Mouse (Mus musculus) heart, embryonic 14.5 days (tissue): Measurements from ENCODE around the gene Fat4. TPM values are rescaled to one million over a fixed set of nuclear protein-coding genes. Genes with fewer than 3 reads are reported as not detected.

Source experiments
- ATAC-seq: fragments of 200-750 bp; cut with Nextera tagmentation; 2 replicates; pipeline ENCODE4 v1.8.0; 2017; ENCODE audit warnings: low read depth, moderate TSS enrichment; ENCODE audit not compliant: insufficient number of reproducible peaks, insufficient read depth, low FRiP score
- H3K27ac ChIP-seq, 2 experiments: fragments of 200-500 bp in 1 of 2; fragments of 300-500 bp in 1 of 2; sonication (generic) in 1 of 2; replicated peaks in 1 of 2; 2 replicates each; pipeline ENCODE4 v1.5.1; 2012 to 2014; ENCODE audit warnings: low read depth in 2 of 2, low read length in 2 of 2, control low read depth in 1 of 2, mild to moderate bottlenecking in 1 of 2, mixed read lengths in 1 of 2; ENCODE audit not compliant: control insufficient read depth in 1 of 2, insufficient read depth in 1 of 2
- H3K27me3 ChIP-seq: fragments of 300-500 bp; sonication (generic); 2 replicates; pipeline ENCODE4 v1.6.1; 2014; ENCODE audit warnings: mild to moderate bottlenecking, low read length, control low read depth; ENCODE audit not compliant: control insufficient read depth, insufficient read depth
- H3K36me3 ChIP-seq: fragments of 300-500 bp; sonication (generic); 2 replicates; pipeline ENCODE4 v1.6.1; 2014; ENCODE audit warnings: mild to moderate bottlenecking, control low read depth, low read length, mixed read lengths; ENCODE audit not compliant: control insufficient read depth, insufficient read depth
- H3K4me1 ChIP-seq, 2 experiments: fragments of 200-500 bp in 1 of 2; fragments of 300-500 bp in 1 of 2; sonication (generic) in 1 of 2; 2 replicates each; pipeline ENCODE4 v1.6.1; 2012 to 2014; ENCODE audit warnings: low read length in 2 of 2, control low read depth in 1 of 2, mixed read lengths in 1 of 2; ENCODE audit not compliant: control insufficient read depth in 2 of 2, insufficient read depth in 2 of 2
- H3K4me2 ChIP-seq: fragments of 300-500 bp; sonication (generic); 2 replicates; pipeline ENCODE4 v1.6.1; 2014; ENCODE audit warnings: mild to moderate bottlenecking, low read length
- H3K4me3 ChIP-seq, 2 experiments: fragments of 200-500 bp in 1 of 2; fragments of 300-500 bp in 1 of 2; sonication (generic) in 1 of 2; 2 replicates each; pipeline ENCODE4 v1.5.1; 2012 to 2014; ENCODE audit warnings: low read length in 2 of 2, mild to moderate bottlenecking in 2 of 2, control low read depth in 1 of 2, low read depth in 1 of 2, moderate library complexity in 1 of 2; ENCODE audit not compliant: control insufficient read depth in 1 of 2, insufficient read depth in 1 of 2
- H3K9ac ChIP-seq: fragments of 300-500 bp; sonication (generic); 2 replicates; pipeline ENCODE4 v1.6.1; 2014; ENCODE audit warnings: mild to moderate bottlenecking, low read length
- H3K9me3 ChIP-seq: fragments of 300-500 bp; sonication (generic); 2 replicates; pipeline ENCODE4 v1.6.1; 2016; ENCODE audit warnings: low read length, control low read depth; ENCODE audit not compliant: control insufficient read depth
- WGBS: fragments of 180-500 bp; shearing (Covaris S2); extraction: QIAGEN DNeasy Blood & Tissue Kit; methylation state at CpG from one replicate; pipeline ENCODE4 v1.1.7; 2014; 5-methylcytosine and 5-hydroxymethylcytosine counted together
- polyA plus RNA-seq: library from polyadenylated mRNA; unstranded; fragments of >200 nt; fragmentation: Nextera tagmentation; extraction: Ambion mirVana; gene quantifications from 2 replicates; pipeline ENCODE4 v1.2.1, GENCODE M21; 2014

Gene Fat4
- 4.2 and 4.9 TPM in 2 replicates for polyA plus RNA-seq

GRCm38 (mm10) chr3:38886890-38887355, at the start of gene Fat4:
TSS of gene Fat4 (plus strand) at chr3:38886940.
- H3K4me2 ChIP-seq: peak within 1 kb of the TSS; percentile 99
- H3K4me1 ChIP-seq: peaks cover 11 to 23% of the 10 kb centered on the region in 2 experiments
- 2% methylated on average over 29 of the region's 29 CpGs for WGBS
- no peaks in the 10 kb centered on the region for H3K9me3 ChIP-seq
- ATAC-seq: no peak
- peak within 1 kb of the TSS; percentile 85 for H3K9ac ChIP-seq
- H3K27me3 ChIP-seq: no peaks in the 10 kb centered on the region
- H3K4me3 ChIP-seq: peak within 1 kb of the TSS; percentile 57 to 88
- peaks cover 33% of the 10 kb centered on the region for H3K36me3 ChIP-seq
- H3K27ac ChIP-seq: peak within 1 kb of the TSS; percentile 5 to 95

GRCm38 (mm10) chr3:38839438-38839837, 47.3 kb upstream of the Fat4 start:
- WGBS: 87% methylated on average over 2 of the region's 2 CpGs
- no peak for ATAC-seq
- H3K9me3 ChIP-seq: peaks cover 4% of the 10 kb centered on the region; the same call in 1 of the 2 replicates

GRCm38 (mm10) chr3:38843000-38843538, 43.7 kb upstream of the Fat4 start:
- H3K9me3 ChIP-seq: peaks cover 4% of the 10 kb centered on the region; the same call in 1 of the 2 replicates
- H3K27ac ChIP-seq: no peak overlapping the region
- H3K9ac ChIP-seq: no peak overlapping the region
- H3K27me3 ChIP-seq: no peaks in the 10 kb centered on the region
- H3K36me3 ChIP-seq: no peaks in the 10 kb centered on the region
- WGBS: 82% methylated on average over 7 of the region's 7 CpGs
- H3K4me1 ChIP-seq: no peaks in the 10 kb centered on the region
- no peak overlapping the region for H3K4me3 ChIP-seq
- no peak overlapping the region for H3K4me2 ChIP-seq
- no peak for ATAC-seq

More at GRCm38 (mm10) chr3:38839438-38839837, 47.3 kb upstream of the Fat4 start:
- no peak overlapping the region for H3K4me2 ChIP-seq
- no peak overlapping the region for H3K9ac ChIP-seq
- no peak overlapping the region for H3K27ac ChIP-seq
- H3K4me3 ChIP-seq: no peak overlapping the region
- H3K36me3 ChIP-seq: no peaks in the 10 kb centered on the region
- H3K27me3 ChIP-seq: no peaks in the 10 kb centered on the region
- H3K4me1 ChIP-seq: no peaks in the 10 kb centered on the region

GRCm38 (mm10) chr3:38846602-38847382, 39.9 kb upstream of the Fat4 start:
- WGBS: 44% methylated on average over 11 of the region's 11 CpGs
- ATAC-seq: no peak
- Histone ChIP-seq H3K9ac (no peak overlapping the region), H3K27ac (no peak overlapping the region), H3K27me3 (no peaks in the 10 kb centered on the region), H3K4me1 (no peaks in the 10 kb centered on the region), H3K9me3 (peaks cover 4% of the 10 kb centered on the region; the same call in 1 of the 2 replicates), H3K4me2 (no peak overlapping the region), H3K4me3 (no peak overlapping the region), H3K36me3 (no peaks in the 10 kb centered on the region)

DNA sequence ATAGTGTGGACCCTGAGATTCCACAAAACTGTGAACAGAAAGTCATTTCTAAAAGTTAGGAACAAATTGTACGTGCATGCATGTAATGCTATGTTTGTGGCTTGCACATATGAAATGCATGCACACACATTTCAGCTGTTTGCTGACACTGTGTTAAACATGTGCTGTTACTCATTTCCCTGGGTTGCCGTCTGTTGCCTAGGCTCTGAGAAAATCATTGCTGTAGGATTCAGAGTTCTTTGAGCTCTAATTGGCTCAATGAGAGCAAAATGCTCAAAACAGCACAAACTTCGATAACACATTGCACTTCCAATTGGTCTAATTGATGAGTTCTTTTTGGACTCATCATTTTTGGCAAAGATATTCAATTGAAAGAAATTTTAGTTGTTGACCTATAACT, 37.7 kb upstream of the Fat4 start:
- H3K4me2 ChIP-seq: no peak overlapping the region
- H3K27me3 ChIP-seq: no peaks in the 10 kb centered on the region
- H3K36me3 ChIP-seq: no peaks in the 10 kb centered on the region
- H3K27ac ChIP-seq: no peak overlapping the region
- ATAC-seq: no peak
- no peaks in the 10 kb centered on the region for H3K9me3 ChIP-seq
- no peak overlapping the region for H3K9ac ChIP-seq
- H3K4me1 ChIP-seq: no peaks in the 10 kb centered on the region
- WGBS: 80% methylated on average over 3 of the region's 3 CpGs
- H3K4me3 ChIP-seq: no peak overlapping the region

GRCm38 (mm10) chr3:38849536-38849935, 37.2 kb upstream of the Fat4 start:
- H3K9me3 ChIP-seq: no peaks in the 10 kb centered on the region
- H3K27ac ChIP-seq: no peak overlapping the region
- H3K4me2 ChIP-seq: no peak overlapping the region
- H3K4me3 ChIP-seq: no peak overlapping the region
- no peaks in the 10 kb centered on the region for H3K36me3 ChIP-seq
- 20% methylated on average over 6 of the region's 6 CpGs for WGBS
- no peak for ATAC-seq
- no peaks in the 10 kb centered on the region for H3K4me1 ChIP-seq
- no peaks in the 10 kb centered on the region for H3K27me3 ChIP-seq
- no peak overlapping the region for H3K9ac ChIP-seq

DNA sequence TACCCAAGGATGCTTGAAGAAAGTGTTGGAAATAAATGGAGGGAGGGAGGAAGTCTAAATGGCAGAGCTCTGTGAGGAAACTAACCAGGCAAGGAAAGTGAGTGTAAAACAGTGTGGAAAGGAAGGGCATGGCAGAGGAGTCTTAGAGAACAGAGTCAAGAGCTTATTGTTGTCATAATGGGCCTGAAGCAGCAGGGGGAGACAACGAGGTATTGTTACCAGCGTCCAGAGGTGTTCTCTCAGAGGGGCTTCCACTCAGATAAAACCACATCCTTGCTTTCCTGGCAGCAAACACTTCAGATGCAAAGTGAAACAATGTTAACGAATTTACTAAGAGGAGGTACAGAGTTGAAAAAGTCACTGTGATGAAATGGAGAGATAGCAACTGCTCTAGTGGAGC, 33.1 kb upstream of the Fat4 start:
- H3K4me1 ChIP-seq: no peaks in the 10 kb centered on the region
- H3K36me3 ChIP-seq: no peaks in the 10 kb centered on the region
- no peaks in the 10 kb centered on the region for H3K9me3 ChIP-seq
- no peak overlapping the region for H3K4me3 ChIP-seq
- no peak overlapping the region for H3K27ac ChIP-seq
- H3K4me2 ChIP-seq: no peak overlapping the region
- 25% methylated on average over 3 of the region's 3 CpGs for WGBS
- no peak for ATAC-seq
- no peak overlapping the region for H3K9ac ChIP-seq
- H3K27me3 ChIP-seq: no peaks in the 10 kb centered on the region
